Mouse (Mus musculus) brain, embryonic 14.5 days (tissue): Measurements from ENCODE around the gene Nampt.

Experiments used
- CTCF ChIP-seq: fragments of 200-500 bp; IDR thresholded peaks from 2 replicates; pipeline ENCODE4 v1.5.1; 2012; ENCODE audit warnings: inconsistent platforms, mild to moderate bottlenecking, moderate library complexity, borderline replicate concordance; ENCODE audit not compliant: insufficient read depth, insufficient read length; ENCODE audit errors: extremely low read depth
- POLR2A ChIP-seq: fragments of 200-500 bp; IDR thresholded peaks from 2 replicates; pipeline ENCODE4 v1.6.1; 2012; ENCODE audit warnings: mild to moderate bottlenecking, inconsistent platforms, borderline replicate concordance; ENCODE audit not compliant: poor library complexity, insufficient read depth, insufficient read length, severe bottlenecking; ENCODE audit errors: extremely low read depth

- TF ChIP-seq CTCF (no peak), POLR2A (no peak)
Observed at GRCm38 (mm10) chr12:32846325-32846724, 27.0 kb downstream of the Nampt start.
